Mouse (Mus musculus) monocyte, adult 5-6 weeks (primary cell): ENCODE measurements around the gene Ctsw. TPM values are rescaled to one million over a fixed set of nuclear protein-coding genes. Genes with fewer than 3 reads are reported as not detected.

Source experiments
- ATAC-seq: fragments of 153-309, 156-312 bp; replicated peaks from 2 replicates; pipeline ENCODE4 v1.8.0; 2017; ENCODE audit warnings: mild to moderate bottlenecking; ENCODE audit not compliant: low TSS enrichment, insufficient number of reproducible peaks, severe bottlenecking, poor library complexity, low FRiP score
- total RNA-seq: library from RNA; stranded (forward); fragments of 200-1000, 200-491, 200-594 nt; gene quantifications from 3 replicates; pipeline ENCODE4 v1.2.3, GENCODE M21; 2017

Gene Ctsw
- total RNA-seq, 1 experiment from 2014 or later = 113 TPM

DNA sequence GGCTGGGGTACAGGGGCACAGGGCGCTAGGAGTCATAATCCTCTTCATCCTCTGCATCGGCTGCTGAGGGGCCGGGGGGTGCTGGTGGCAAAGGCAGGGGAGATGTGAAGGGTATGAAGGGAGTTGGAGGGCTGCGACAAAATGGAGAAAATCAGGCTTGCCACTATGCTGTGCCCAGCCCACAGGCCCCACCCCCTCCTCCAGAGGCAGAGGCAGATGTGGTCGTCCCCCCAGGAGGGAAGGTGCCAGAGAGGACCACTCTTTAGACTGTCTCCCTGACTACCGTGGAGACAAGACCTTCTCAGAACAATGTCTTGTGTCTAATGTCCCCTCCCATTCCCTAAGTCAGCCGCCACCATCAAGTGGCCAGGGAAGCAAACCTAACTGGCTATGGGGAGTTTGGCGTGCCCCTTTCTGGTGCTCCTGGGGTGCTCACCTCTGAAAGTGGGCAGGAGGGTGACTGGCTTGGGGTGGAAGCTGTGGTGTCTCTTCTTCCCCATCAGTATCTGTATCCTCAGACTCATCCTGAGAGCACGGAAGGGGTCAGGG, 45.3 kb downstream of the Ctsw start:
- no peak for ATAC-seq

GRCm38 (mm10) chr19:5422267-5422666, 46.0 kb downstream of the Ctsw start:
- ATAC-seq = no peak

DNA sequence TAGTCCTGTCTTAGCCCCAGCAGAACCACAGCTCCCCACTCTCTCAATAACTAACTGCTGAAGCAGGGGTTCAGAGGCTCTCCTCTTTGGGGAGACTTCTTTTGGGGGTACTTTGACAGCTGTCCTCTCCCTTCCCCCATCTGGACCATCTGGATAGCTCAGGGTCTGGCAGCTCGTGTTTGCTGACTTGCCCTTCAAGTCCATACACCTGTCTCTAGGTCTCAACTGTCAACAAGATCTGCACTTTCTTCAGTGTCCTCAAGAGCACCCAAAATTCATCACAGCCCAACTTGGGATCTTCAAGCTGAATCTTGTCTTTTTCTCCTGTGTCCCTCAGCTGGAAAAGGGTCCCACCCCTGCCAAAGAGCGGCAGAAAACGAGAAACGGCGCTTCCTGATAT, 46.5 kb downstream of the Ctsw start:
- ATAC-seq = no peak

- ATAC-seq = no peak
Observed at GRCm38 (mm10) chr19:5420579-5420978, 47.7 kb downstream of the Ctsw start.

DNA sequence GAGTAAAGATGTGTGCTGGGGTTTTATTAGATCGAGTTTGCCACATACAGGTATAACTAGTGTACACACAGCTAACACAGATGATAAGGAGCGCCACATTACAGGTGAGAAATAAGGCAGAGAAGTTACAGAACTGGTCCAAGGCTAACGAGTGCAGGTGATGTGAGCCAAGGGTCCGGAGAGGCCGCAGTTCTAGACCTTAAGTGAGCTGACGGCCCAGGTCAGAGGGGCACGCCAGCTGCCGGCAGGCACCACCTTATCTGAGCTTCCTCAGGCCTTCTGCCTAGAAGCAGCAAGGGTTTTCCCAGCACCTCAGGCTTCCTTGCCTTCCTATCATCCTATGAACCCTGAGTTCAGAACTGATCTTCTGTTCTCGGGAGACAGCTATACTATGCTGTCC, 48.7 kb downstream of the Ctsw start:
- ATAC-seq = no peak

GRCm38 (mm10) chr19:5418750-5419466, 49.4 kb downstream of the Ctsw start:
- ATAC-seq = no peak

Other genes starting within 250 kb of the Ctsw start
- gene Pacs1, start 195.4 kb downstream of the Ctsw start, total RNA-seq = 11.1 to 32.0 TPM (median 19.2 TPM) in 3 replicates
- 229 to 250 TPM (median 247 TPM) in 3 replicates for gene Sf3b2, start 173.1 kb downstream of the Ctsw start, total RNA-seq
- not detected in 3 replicates for gene Gal3st3, start 170.2 kb downstream of the Ctsw start, total RNA-seq
- not detected in 3 replicates for gene Catsper1, start 132.8 kb downstream of the Ctsw start, total RNA-seq
- gene Cst6, start 118.9 kb downstream of the Ctsw start, total RNA-seq = 1.1 TPM in 1 of 3 replicates, not detected in the others
- 29.9 to 38.8 TPM (median 33.8 TPM) in 3 replicates for gene Eif1ad, start 101.8 kb downstream of the Ctsw start, total RNA-seq
- gene Banf1, start 101.3 kb downstream of the Ctsw start, total RNA-seq = 9.9 to 29.1 TPM (median 22.3 TPM) in 3 replicates
- gene Sart1, start 79.8 kb downstream of the Ctsw start, total RNA-seq = 133 to 142 TPM (median 133 TPM) in 3 replicates
- not detected in 3 replicates for gene Tsga10ip, start 66.0 kb downstream of the Ctsw start, total RNA-seq
- 111 to 135 TPM (median 121 TPM) in 3 replicates for gene Drap1, start 43.5 kb downstream of the Ctsw start, total RNA-seq
- gene AI837181, start 43.4 kb downstream of the Ctsw start, total RNA-seq = 10.6 to 20.5 TPM (median 14.0 TPM) in 3 replicates
- gene Fosl1, start 21.0 kb downstream of the Ctsw start, total RNA-seq = 0.49 to 2.6 TPM (median 2.0 TPM) in 3 replicates
- 1.2 to 4.1 TPM (median 3.8 TPM) in 3 replicates for gene Ccdc85b, start 10.6 kb downstream of the Ctsw start, total RNA-seq
- 71.3 to 104 TPM (median 95.3 TPM) in 3 replicates for gene Fibp, start 7.9 kb downstream of the Ctsw start, total RNA-seq
- gene Efemp2, start 5.4 kb upstream of the Ctsw start, total RNA-seq = 2.0 to 5.9 TPM in 2 of 3 replicates, not detected in the other
- 8.7 to 20.2 TPM (median 11.6 TPM) in 3 replicates for gene Mus81, start 19.9 kb upstream of the Ctsw start, total RNA-seq
- 931 to 1,266 TPM (median 1,127 TPM) in 3 replicates for gene Cfl1, start 21.9 kb upstream of the Ctsw start, total RNA-seq
- 0.29 TPM in 1 of 3 replicates, not detected in the others for gene 1700020D05Rik, start 35.3 kb upstream of the Ctsw start, total RNA-seq
- 2.4 to 6.9 TPM (median 4.7 TPM) in 3 replicates for gene Snx32, start 42.0 kb upstream of the Ctsw start, total RNA-seq
- not detected in 3 replicates for gene Ovol1, start 92.1 kb upstream of the Ctsw start, total RNA-seq
- gene Ap5b1, start 99.5 kb upstream of the Ctsw start, total RNA-seq = 13.2 to 18.0 TPM (median 16.1 TPM) in 3 replicates
- gene Rnaseh2c, start 133.4 kb upstream of the Ctsw start, total RNA-seq = 71.5 to 138 TPM (median 136 TPM) in 3 replicates
- 65.5 to 109 TPM (median 99.2 TPM) in 3 replicates for gene Kat5, start 141.7 kb upstream of the Ctsw start, total RNA-seq
- gene Rela, start 169.0 kb upstream of the Ctsw start, total RNA-seq = 58.6 to 89.7 TPM (median 73.2 TPM) in 3 replicates
- gene Sipa1, start 195.2 kb upstream of the Ctsw start, total RNA-seq = 83.5 to 149 TPM (median 83.8 TPM) in 3 replicates
- gene Map3k11, start 220.2 kb upstream of the Ctsw start, total RNA-seq = 41.8 to 57.5 TPM (median 46.8 TPM) in 3 replicates
- 13.3 to 41.9 TPM (median 22.3 TPM) in 3 replicates for gene Pcnx3, start 220.4 kb upstream of the Ctsw start, total RNA-seq
- 1.3 TPM in 2 of 3 replicates, not detected in the other for gene Kcnk7, start 235.9 kb upstream of the Ctsw start, total RNA-seq